Mouse (Mus musculus) lung, embryonic 16.5 days (tissue): ENCODE data around the gene Gm26938. TPM values are rescaled to one million over a fixed set of nuclear protein-coding genes. Genes with fewer than 3 reads are reported as not detected.

ENCODE experiments used
- ATAC-seq: fragments of 200-750 bp; cut with Nextera tagmentation; 2 replicates; pipeline ENCODE4 v1.8.0; 2017; ENCODE audit warnings: low read depth, mild to moderate bottlenecking, moderate library complexity
- H3K27ac ChIP-seq: fragments of 300-500 bp; sonication (generic); 2 replicates; pipeline ENCODE4 v1.5.1; 2014; ENCODE audit warnings: mild to moderate bottlenecking, control low read depth, low read length
- H3K27me3 ChIP-seq: fragments of 300-500 bp; sonication (generic); 2 replicates; pipeline ENCODE4 v1.6.1; 2014; ENCODE audit warnings: low read depth, low read length, mixed read lengths; ENCODE audit not compliant: control insufficient read depth, insufficient read depth
- H3K36me3 ChIP-seq: fragments of 300-500 bp; sonication (generic); 2 replicates; pipeline ENCODE4 v1.6.1; 2014; ENCODE audit warnings: low read length; ENCODE audit not compliant: control insufficient read depth, insufficient read depth
- H3K4me1 ChIP-seq: fragments of 300-500 bp; sonication (generic); replicated peaks from 2 replicates; pipeline ENCODE4 v1.6.1; 2014; ENCODE audit warnings: low read length, mixed read lengths; ENCODE audit not compliant: control insufficient read depth, insufficient read depth
- H3K4me2 ChIP-seq: fragments of 300-500 bp; sonication (generic); 2 replicates; pipeline ENCODE4 v1.6.1; 2014; ENCODE audit warnings: low read depth, low read length, control low read depth
- H3K4me3 ChIP-seq: fragments of 300-500 bp; sonication (generic); 2 replicates; pipeline ENCODE4 v1.5.1; 2014; ENCODE audit warnings: mild to moderate bottlenecking, low read length, control low read depth
- H3K9ac ChIP-seq: fragments of 300-500 bp; sonication (generic); 2 replicates; pipeline ENCODE4 v1.6.1; 2014; ENCODE audit warnings: low read length, control low read depth
- H3K9me3 ChIP-seq: fragments of 300-500 bp; sonication (generic); 2 replicates; pipeline ENCODE4 v1.6.1; 2016; ENCODE audit warnings: low read length; ENCODE audit not compliant: control insufficient read depth
- WGBS: fragments of 180-500 bp; shearing (Covaris S2); extraction: QIAGEN DNeasy Blood & Tissue Kit; methylation state at CpG from one replicate; pipeline ENCODE4 v1.1.7; 2014; 5-methylcytosine and 5-hydroxymethylcytosine counted together
- polyA plus RNA-seq: library from polyadenylated mRNA; unstranded; fragments of >200 nt; fragmentation: Nextera tagmentation; extraction: Ambion mirVana; gene quantifications from 2 replicates; pipeline ENCODE4 v1.2.1, GENCODE M21; 2015

Gm26938 gene
- polyA plus RNA-seq, 1 experiment from 2014 or later = not detected

- no peaks in the 10 kb centered on the region for H3K27me3 ChIP-seq
- no peaks in the 10 kb centered on the region for H3K9me3 ChIP-seq
- no peak overlapping the region for H3K4me3 ChIP-seq
- H3K4me1 ChIP-seq = peaks cover 39% of the 10 kb centered on the region
- peak; percentile 15 for ATAC-seq
- H3K4me2 ChIP-seq = peak overlapping the region; percentile 16; the same call in 1 of the 2 replicates
- peak overlapping the region; percentile 56 for H3K27ac ChIP-seq
- 29% methylated on average over 11 of the region's 12 CpGs for WGBS
- H3K36me3 ChIP-seq = peaks cover 15% of the 10 kb centered on the region
- H3K9ac ChIP-seq = peak overlapping the region; percentile 20; the same call in 1 of the 2 replicates
Measured at GRCm38 (mm10) chr5:139798168-139798900, 27.9 kb downstream of the Gm26938 start.

- peak; percentile 79 for ATAC-seq
- H3K27me3 ChIP-seq = no peaks in the 10 kb centered on the region
- H3K9ac ChIP-seq = peak overlapping the region; percentile 42
- peaks cover 45% of the 10 kb centered on the region for H3K4me1 ChIP-seq
- no peaks in the 10 kb centered on the region for H3K9me3 ChIP-seq
- peaks cover 15% of the 10 kb centered on the region for H3K36me3 ChIP-seq
- WGBS = 17% methylated on average over 11 of the region's 11 CpGs
- peak overlapping the region; percentile 17; the same call in 1 of the 2 replicates for H3K4me3 ChIP-seq
- H3K27ac ChIP-seq = peak overlapping the region; percentile 87
- peak overlapping the region; percentile 52 for H3K4me2 ChIP-seq
Measured at GRCm38 (mm10) chr5:139797473-139798167, 28.6 kb downstream of the Gm26938 start.

- peaks cover 12% of the 10 kb centered on the region for H3K36me3 ChIP-seq
- peak overlapping the region; percentile 52 for H3K4me2 ChIP-seq
- no peaks in the 10 kb centered on the region for H3K9me3 ChIP-seq
- H3K4me1 ChIP-seq = peaks cover 51% of the 10 kb centered on the region
- peak overlapping the region; percentile 17 for H3K4me3 ChIP-seq
- 3% methylated on average over 13 of the region's 13 CpGs for WGBS
- ATAC-seq = peak; percentile 82
- no peaks in the 10 kb centered on the region for H3K27me3 ChIP-seq
- peak overlapping the region; percentile 87 for H3K27ac ChIP-seq
- peak overlapping the region; percentile 63 for H3K9ac ChIP-seq
Measured at GRCm38 (mm10) chr5:139796900-139797299, 29.3 kb downstream of the Gm26938 start.

- no peaks in the 10 kb centered on the region for H3K9me3 ChIP-seq
- H3K27ac ChIP-seq = peak overlapping the region; percentile 83; the same call in 1 of the 2 replicates
- H3K4me2 ChIP-seq = no peak overlapping the region
- no peaks in the 10 kb centered on the region for H3K27me3 ChIP-seq
- H3K36me3 ChIP-seq = peaks cover 12% of the 10 kb centered on the region
- peaks cover 52% of the 10 kb centered on the region for H3K4me1 ChIP-seq
- 64% methylated on average over 9 of the region's 9 CpGs for WGBS
- H3K9ac ChIP-seq = peak overlapping the region; percentile 63
- ATAC-seq = no peak
- H3K4me3 ChIP-seq = no peak overlapping the region
Measured at GRCm38 (mm10) chr5:139796001-139796620, 30.1 kb downstream of the Gm26938 start.

- WGBS = 56% methylated on average over 10 of the region's 10 CpGs
- Histone ChIP-seq H3K9me3 (no peaks in the 10 kb centered on the region), H3K27me3 (no peaks in the 10 kb centered on the region), H3K4me2 (no peak overlapping the region), H3K36me3 (peaks cover under 1% of the 10 kb centered on the region; the same call in 1 of the 2 replicates), H3K9ac (no peak overlapping the region), H3K4me1 (peaks cover 52% of the 10 kb centered on the region), H3K27ac (no peak overlapping the region), H3K4me3 (no peak overlapping the region)
- no peak for ATAC-seq
Measured at GRCm38 (mm10) chr5:139794938-139795337, 31.3 kb downstream of the Gm26938 start.

GRCm38 (mm10) chr5:139794137-139794536, 32.1 kb downstream of the Gm26938 start:
- no peaks in the 10 kb centered on the region for H3K36me3 ChIP-seq
- peak overlapping the region; percentile 24; the same call in 1 of the 2 replicates for H3K4me3 ChIP-seq
- H3K9ac ChIP-seq = 0 out of 2 replicates have a peak overlapping the region, but pooled peaks have one; percentile 32
- no peaks in the 10 kb centered on the region for H3K27me3 ChIP-seq
- WGBS = 62% methylated on average over 5 of the region's 5 CpGs
- no peak for ATAC-seq
- no peaks in the 10 kb centered on the region for H3K9me3 ChIP-seq
- H3K4me1 ChIP-seq = peaks cover 52% of the 10 kb centered on the region
- H3K27ac ChIP-seq = peak overlapping the region; percentile 75; the same call in 1 of the 2 replicates
- peak overlapping the region; percentile 97; the same call in 1 of the 2 replicates for H3K4me2 ChIP-seq

GRCm38 (mm10) chr5:139793338-139794089, 32.7 kb downstream of the Gm26938 start:
- Histone ChIP-seq H3K9ac (peak overlapping the region; percentile 49), H3K4me2 (peak overlapping the region; percentile 97), H3K4me1 (peaks cover 50% of the 10 kb centered on the region), H3K9me3 (no peaks in the 10 kb centered on the region), H3K27me3 (no peaks in the 10 kb centered on the region), H3K36me3 (no peaks in the 10 kb centered on the region), H3K4me3 (peak overlapping the region; percentile 24), H3K27ac (peak overlapping the region; percentile 82)
- 27% methylated on average over 11 of the region's 11 CpGs for WGBS
- ATAC-seq = no peak

- Histone ChIP-seq H3K27ac (peak overlapping the region; percentile 82), H3K27me3 (no peaks in the 10 kb centered on the region), H3K4me3 (peak overlapping the region; percentile 24), H3K9ac (peak overlapping the region; percentile 49), H3K4me2 (peak overlapping the region; percentile 97), H3K36me3 (no peaks in the 10 kb centered on the region), H3K4me1 (peaks cover 44% of the 10 kb centered on the region), H3K9me3 (no peaks in the 10 kb centered on the region)
- WGBS = 22% methylated on average over 3 of the region's 3 CpGs
- ATAC-seq = no peak
Measured at GRCm38 (mm10) chr5:139792966-139793337, 33.3 kb downstream of the Gm26938 start.
